In the genomic region with DNA sequence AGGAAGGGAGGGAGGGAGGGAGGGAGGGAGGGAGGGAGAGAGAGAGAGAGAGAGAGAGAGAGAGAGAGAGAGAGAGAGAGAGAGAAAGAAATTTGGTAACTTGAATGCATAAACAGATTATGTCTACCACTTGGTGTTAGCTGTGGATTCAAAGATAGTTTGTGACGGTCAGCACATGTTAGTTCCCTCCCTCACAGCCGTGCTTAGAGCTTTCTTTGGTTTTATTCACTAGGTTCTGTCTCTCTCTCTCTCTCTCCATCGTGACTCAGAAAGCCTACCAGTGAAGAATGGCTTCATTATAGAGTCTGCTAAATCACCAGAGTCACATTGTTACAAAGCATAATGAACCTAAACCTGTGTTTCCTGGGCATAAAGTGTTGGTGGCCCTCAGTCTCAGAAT, we compare ENCODE assay signal across 18 mouse cellular contexts.
"Had no signal": no experiment of that assay in that cellular context is flagged by ENCODE, and none has a peak within 500 bp of the region (broad histone marks: within the 10 kb centered on the region; RNA-seq: fewer than 3 reads in every experiment).

No protein-coding gene starts in this region.

- H3K9me3 ChIP-seq: liver, embryonic 15.5 days; lung, embryonic 15.5 days; megakaryocyte, embryonic 14.5 days; midbrain, embryonic 13.5 days; midbrain, embryonic 15.5 days; neural tube, embryonic 12.5 days; stomach, embryonic 15.5 days had no signal

- ATAC-seq: liver, postnatal 0 days; lung, postnatal 0 days; midbrain, embryonic 13.5 days; midbrain, embryonic 15.5 days had no signal

- H3K4me3 ChIP-seq: liver, embryonic 15.5 days; lung, embryonic 15.5 days; megakaryocyte, embryonic 14.5 days; midbrain, embryonic 13.5 days; midbrain, embryonic 15.5 days; neural tube, embryonic 12.5 days; stomach, embryonic 15.5 days had no signal

- DNase-seq: liver, postnatal 0 days; lung, adult 2 months; lung, postnatal 14 days; lung, postnatal 36 days; right cerebral cortex, postnatal 14 days; thymus, adult 2 months; thymus, postnatal 25 days; thymus, postnatal 4 days had no signal

- H3K27me3 ChIP-seq: liver, embryonic 15.5 days; lung, embryonic 15.5 days; megakaryocyte, embryonic 14.5 days; midbrain, embryonic 13.5 days; midbrain, embryonic 15.5 days; neural tube, embryonic 12.5 days; stomach, embryonic 15.5 days had no signal

- H3K4me2 ChIP-seq: liver, embryonic 15.5 days; lung, embryonic 15.5 days; midbrain, embryonic 13.5 days; midbrain, embryonic 15.5 days; neural tube, embryonic 12.5 days; stomach, embryonic 15.5 days had no signal

- H3K9ac ChIP-seq: liver, embryonic 15.5 days; liver, postnatal 0 days; lung, embryonic 15.5 days; midbrain, embryonic 13.5 days; midbrain, embryonic 15.5 days; neural tube, embryonic 12.5 days; stomach, embryonic 15.5 days had no signal

- H3K36me3 ChIP-seq: liver, embryonic 15.5 days; lung, embryonic 15.5 days; midbrain, embryonic 13.5 days; midbrain, embryonic 15.5 days; neural tube, embryonic 12.5 days; stomach, embryonic 15.5 days had no signal

- H3K4me1 ChIP-seq: liver, embryonic 15.5 days; midbrain, embryonic 13.5 days; midbrain, embryonic 15.5 days had no signal

- H3K27ac ChIP-seq: liver, embryonic 15.5 days; lung, embryonic 15.5 days; macrophage; midbrain, embryonic 13.5 days; midbrain, embryonic 15.5 days; neural tube, embryonic 12.5 days; stomach, embryonic 15.5 days; stomach, postnatal 0 days had no signal
